Mouse (Mus musculus) midbrain, embryonic 13.5 days (tissue): ENCODE measurements at regions not wholly inside any gene's neighbourhood (a gene's known extent, or its start where the extent isn't known, plus 50 kb on each side); places are given as distances from the start of the nearest gene placed in this dataset.

Experiments used
- ATAC-seq: fragments of 200-750 bp; cut with Nextera tagmentation; 2 replicates; pipeline ENCODE4 v1.8.0; 2017; ENCODE audit warnings: mild to moderate bottlenecking, moderate TSS enrichment, moderate library complexity
- H3K27ac ChIP-seq: fragments of 300-500 bp; sonication (generic); 2 replicates; pipeline ENCODE4 v1.5.1; 2015; ENCODE audit warnings: inconsistent platforms, mild to moderate bottlenecking, moderate library complexity
- H3K27me3 ChIP-seq: fragments of 300-500 bp; sonication (generic); 2 replicates; pipeline ENCODE4 v1.6.1; 2015; ENCODE audit warnings: mild to moderate bottlenecking, inconsistent platforms
- H3K36me3 ChIP-seq: fragments of 300-500 bp; sonication (generic); 2 replicates; pipeline ENCODE4 v1.6.1; 2015; ENCODE audit warnings: mild to moderate bottlenecking, inconsistent platforms
- H3K4me1 ChIP-seq: fragments of 300-500 bp; sonication (generic); replicated peaks from 2 replicates; pipeline ENCODE4 v1.6.1; 2015; ENCODE audit warnings: inconsistent platforms
- H3K4me2 ChIP-seq: fragments of 300-500 bp; sonication (generic); replicated peaks from 2 replicates; pipeline ENCODE4 v1.6.1; 2015; ENCODE audit warnings: moderate library complexity, mild to moderate bottlenecking, inconsistent platforms
- H3K4me3 ChIP-seq: fragments of 300-500 bp; sonication (generic); replicated peaks from 2 replicates; pipeline ENCODE4 v1.5.1; 2015; ENCODE audit warnings: mild to moderate bottlenecking, inconsistent platforms
- H3K9ac ChIP-seq: fragments of 300-500 bp; sonication (generic); replicated peaks from 2 replicates; pipeline ENCODE4 v1.6.1; 2015; ENCODE audit warnings: mild to moderate bottlenecking, inconsistent platforms
- H3K9me3 ChIP-seq: fragments of 300-500 bp; sonication (generic); 2 replicates; pipeline ENCODE4 v1.6.1; 2016; ENCODE audit warnings: mild to moderate bottlenecking, inconsistent platforms
- WGBS: fragments of 180-500 bp; shearing (Covaris S2); methylation state at CpG from one replicate; pipeline ENCODE4 v1.1.7; 2015; 5-methylcytosine and 5-hydroxymethylcytosine counted together

DNA sequence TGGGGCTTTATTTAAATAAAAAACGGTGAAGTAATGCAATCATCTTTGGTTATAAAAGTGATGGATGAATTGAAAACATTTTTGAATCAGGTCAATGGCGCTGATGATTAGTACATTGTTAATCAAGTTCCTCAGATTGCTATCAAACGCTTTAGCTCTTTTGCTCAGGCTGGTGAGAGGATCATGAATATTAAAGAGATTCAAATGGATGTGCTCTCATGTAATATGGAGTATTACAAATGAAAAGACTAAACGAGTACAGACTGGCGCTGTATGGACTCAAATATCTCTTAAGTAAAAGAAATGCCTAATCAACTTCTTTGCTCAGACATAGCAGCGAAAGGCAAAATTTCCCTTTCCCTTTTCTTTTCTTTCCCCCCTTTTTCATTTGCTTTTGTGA is 236.1 kb upstream of the Zic1 start:
- H3K27me3 ChIP-seq: no peaks in the 10 kb centered on the region
- H3K9me3 ChIP-seq: no peaks in the 10 kb centered on the region
- ATAC-seq: no peak
- WGBS: 65% methylated on average over 6 of the region's 6 CpGs
- no peak overlapping the region for H3K9ac ChIP-seq
- no peaks in the 10 kb centered on the region for H3K4me1 ChIP-seq
- no peak overlapping the region for H3K4me3 ChIP-seq
- H3K27ac ChIP-seq: no peak overlapping the region
- no peaks in the 10 kb centered on the region for H3K36me3 ChIP-seq
- no peak overlapping the region for H3K4me2 ChIP-seq

DNA sequence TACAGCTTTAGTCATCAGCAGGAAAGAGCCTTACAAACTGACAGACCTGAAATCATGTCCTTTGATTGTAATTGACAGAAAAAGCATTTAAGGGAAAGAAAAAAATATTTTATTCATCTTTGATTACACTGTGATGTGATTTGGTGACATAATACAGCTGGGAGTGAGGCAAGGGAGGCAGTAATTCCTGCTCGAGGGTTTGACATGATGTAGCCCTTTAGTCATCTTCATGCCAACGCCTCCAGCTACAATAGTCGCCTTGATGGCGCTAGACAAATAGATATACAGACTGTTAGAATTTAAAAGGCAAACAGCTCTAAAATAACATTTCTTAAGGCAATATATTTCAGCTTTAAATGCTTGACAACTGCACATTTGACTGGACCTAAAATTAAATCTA is 226.3 kb upstream of the Zic1 start:
- Histone ChIP-seq H3K4me1 (0 out of 2 replicates have a peak, but pooled peaks cover 5% of the 10 kb centered on the region), H3K4me3 (no peak overlapping the region), H3K27ac (no peak overlapping the region), H3K9me3 (no peaks in the 10 kb centered on the region), H3K27me3 (no peaks in the 10 kb centered on the region), H3K9ac (no peak overlapping the region), H3K4me2 (no peak overlapping the region), H3K36me3 (no peaks in the 10 kb centered on the region)
- no peak for ATAC-seq
- 60% methylated on average over 4 of the region's 4 CpGs for WGBS

DNA sequence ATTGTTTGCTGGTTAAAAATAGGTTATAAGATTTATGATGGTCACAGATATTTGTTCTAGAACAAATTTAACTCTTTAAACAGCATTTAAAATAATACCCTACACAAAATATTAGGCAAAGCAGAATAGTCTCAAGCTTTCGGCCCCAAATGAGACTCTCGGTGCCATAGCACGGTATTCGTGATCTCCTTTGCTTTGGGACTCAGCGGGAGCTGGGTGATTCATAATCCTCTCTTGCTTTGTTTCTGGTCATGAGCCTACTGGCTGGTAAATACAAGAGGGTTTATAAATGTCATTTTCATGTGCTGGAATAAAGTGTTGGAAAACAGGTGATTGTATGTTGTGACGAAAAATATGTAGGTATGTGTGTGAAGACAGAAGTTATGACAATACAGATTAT is 223.1 kb upstream of the Zic1 start:
- H3K9me3 ChIP-seq: no peaks in the 10 kb centered on the region
- H3K4me1 ChIP-seq: 0 out of 2 replicates have a peak, but pooled peaks cover 5% of the 10 kb centered on the region
- no peaks in the 10 kb centered on the region for H3K36me3 ChIP-seq
- H3K4me3 ChIP-seq: no peak overlapping the region
- H3K4me2 ChIP-seq: no peak overlapping the region
- no peak for ATAC-seq
- 63% methylated on average over 6 of the region's 6 CpGs for WGBS
- H3K27me3 ChIP-seq: no peaks in the 10 kb centered on the region
- H3K27ac ChIP-seq: no peak overlapping the region
- no peak overlapping the region for H3K9ac ChIP-seq

DNA sequence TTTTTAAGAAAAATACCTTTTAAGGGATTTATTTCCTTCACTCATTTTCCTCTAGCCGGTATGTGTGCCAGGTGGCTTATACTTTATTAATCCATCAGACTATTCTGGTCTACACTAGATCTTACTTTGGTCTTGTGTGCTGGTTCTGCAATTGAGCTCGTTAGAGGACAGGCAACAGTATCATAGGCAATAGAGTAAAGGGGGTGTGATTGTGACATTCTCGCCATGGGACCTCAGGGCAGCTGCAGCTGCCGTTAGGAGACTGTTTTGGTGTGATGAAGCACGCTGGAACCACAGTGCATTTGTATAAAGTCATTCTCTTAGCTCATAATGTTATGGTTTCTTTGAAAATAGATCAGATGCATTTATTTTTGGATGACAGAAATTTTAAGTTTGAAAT is 222.3 kb upstream of the Zic1 start:
- H3K9ac ChIP-seq: no peak overlapping the region
- no peaks in the 10 kb centered on the region for H3K9me3 ChIP-seq
- H3K4me3 ChIP-seq: no peak overlapping the region
- WGBS: 58% methylated on average over 5 of the region's 5 CpGs
- H3K27me3 ChIP-seq: no peaks in the 10 kb centered on the region
- no peaks in the 10 kb centered on the region for H3K36me3 ChIP-seq
- no peak overlapping the region for H3K27ac ChIP-seq
- ATAC-seq: no peak
- 0 out of 2 replicates have a peak, but pooled peaks cover 5% of the 10 kb centered on the region for H3K4me1 ChIP-seq
- H3K4me2 ChIP-seq: no peak overlapping the region

DNA sequence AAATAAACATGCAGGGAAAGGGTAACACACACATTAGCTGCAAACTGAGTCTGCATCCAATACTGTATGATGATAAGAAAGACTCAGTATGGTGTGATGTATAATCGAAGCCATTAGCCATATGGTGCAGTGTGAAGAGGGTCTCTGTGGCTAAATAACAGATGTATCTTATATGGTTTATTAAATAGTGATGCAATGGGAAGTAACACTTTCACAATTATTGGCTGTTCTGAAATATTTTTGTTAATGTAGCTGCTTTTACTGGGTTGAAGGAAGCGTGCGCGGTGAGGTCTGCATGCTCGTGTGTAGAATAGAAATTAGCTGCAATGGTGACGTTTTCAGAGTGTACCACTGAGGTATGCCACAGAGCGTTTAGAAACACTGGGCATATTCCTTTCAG is 221.7 kb upstream of the Zic1 start:
- ATAC-seq: no peak
- Histone ChIP-seq H3K27ac (no peak overlapping the region), H3K36me3 (no peaks in the 10 kb centered on the region), H3K9me3 (no peaks in the 10 kb centered on the region), H3K4me2 (no peak overlapping the region), H3K4me1 (0 out of 2 replicates have a peak, but pooled peaks cover 5% of the 10 kb centered on the region), H3K9ac (no peak overlapping the region), H3K27me3 (no peaks in the 10 kb centered on the region), H3K4me3 (no peak overlapping the region)
- 87% methylated on average over 7 of the region's 7 CpGs for WGBS

DNA sequence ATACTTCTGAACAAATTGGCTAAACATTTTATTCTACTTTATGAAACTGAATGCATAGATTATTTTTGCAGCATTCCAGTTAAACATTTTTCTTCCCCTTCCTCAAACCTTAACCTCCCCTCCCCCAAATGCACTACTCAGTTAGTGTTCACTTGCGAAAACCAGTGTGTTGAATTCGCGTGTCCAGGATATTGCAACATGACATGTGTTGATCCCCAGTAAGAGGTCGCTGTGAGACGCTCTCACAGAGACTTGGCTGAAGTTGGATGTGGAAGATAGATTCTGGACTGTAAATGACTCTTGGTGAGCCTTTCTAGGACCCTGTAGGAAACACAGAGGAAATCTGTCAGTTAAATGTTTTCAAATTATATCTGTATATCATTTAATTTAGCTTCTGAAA is 221.0 kb upstream of the Zic1 start:
- WGBS: 90% methylated on average over 5 of the region's 5 CpGs

DNA sequence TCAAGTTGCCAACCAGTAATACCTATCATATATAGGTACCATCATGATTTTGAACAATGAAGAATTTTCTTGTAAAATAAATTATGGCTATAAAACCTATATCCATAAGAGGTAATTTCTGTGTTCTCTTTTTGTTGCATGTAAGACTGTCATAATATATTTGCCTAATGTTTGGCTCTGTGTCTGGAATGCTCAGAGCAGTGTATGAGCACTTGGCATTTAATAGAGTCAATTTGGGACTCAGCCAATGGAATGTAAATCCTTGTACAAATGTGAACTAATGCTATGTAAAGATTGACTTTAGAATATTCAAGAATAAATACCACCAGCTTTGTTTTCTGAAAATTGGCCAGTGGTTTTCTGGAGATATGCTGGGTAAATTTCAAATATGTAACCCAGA is 208.5 kb upstream of the Zic1 start:
- no peak overlapping the region for H3K4me3 ChIP-seq
- no peak for ATAC-seq
- H3K9ac ChIP-seq: no peak overlapping the region
- no peaks in the 10 kb centered on the region for H3K9me3 ChIP-seq
- H3K27me3 ChIP-seq: no peaks in the 10 kb centered on the region
- no peak overlapping the region for H3K27ac ChIP-seq
- no peaks in the 10 kb centered on the region for H3K4me1 ChIP-seq
- H3K36me3 ChIP-seq: no peaks in the 10 kb centered on the region
- no peak overlapping the region for H3K4me2 ChIP-seq

More for the DNA sequence above, 221.0 kb upstream of the Zic1 start:
- no peak overlapping the region for H3K9ac ChIP-seq
- no peak for ATAC-seq
- no peaks in the 10 kb centered on the region for H3K36me3 ChIP-seq
- H3K4me1 ChIP-seq: 0 out of 2 replicates have a peak, but pooled peaks cover 5% of the 10 kb centered on the region
- H3K27ac ChIP-seq: no peak overlapping the region
- no peaks in the 10 kb centered on the region for H3K27me3 ChIP-seq
- H3K4me2 ChIP-seq: no peak overlapping the region
- no peak overlapping the region for H3K4me3 ChIP-seq
- H3K9me3 ChIP-seq: no peaks in the 10 kb centered on the region

DNA sequence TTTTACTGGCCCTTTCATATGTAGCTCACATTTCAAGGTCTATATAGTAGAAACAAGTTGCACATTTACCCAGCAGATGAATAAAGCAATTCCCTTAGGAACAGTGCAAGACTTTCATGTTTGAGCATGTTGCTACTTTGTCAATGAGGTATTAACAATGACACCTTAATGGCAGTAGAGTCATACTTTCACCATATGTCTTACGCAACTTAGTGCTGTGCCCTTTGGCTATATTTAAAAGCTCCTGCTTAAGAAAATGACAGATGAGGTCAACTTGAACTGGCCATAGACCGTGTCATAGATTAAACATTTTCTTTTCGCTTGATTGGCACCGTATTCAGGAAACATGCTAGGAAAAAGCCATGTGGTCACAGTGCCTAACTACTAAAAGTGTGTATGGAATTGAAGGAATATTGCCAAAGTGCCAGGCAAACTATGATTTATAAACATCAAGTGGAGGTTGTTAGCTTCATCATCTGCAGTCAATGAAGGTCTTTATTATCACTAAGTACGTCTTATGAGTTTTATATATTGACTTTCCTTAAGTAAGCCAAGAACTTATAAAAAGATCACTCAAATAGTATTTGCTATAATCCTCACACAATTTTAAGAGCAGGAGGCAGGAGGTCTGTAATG is 200.5 kb upstream of the Zic1 start:
- WGBS: 85% methylated on average over 5 of the region's 5 CpGs
- Histone ChIP-seq H3K4me2 (no peak overlapping the region), H3K36me3 (no peaks in the 10 kb centered on the region), H3K4me3 (no peak overlapping the region), H3K9ac (no peak overlapping the region), H3K9me3 (no peaks in the 10 kb centered on the region), H3K4me1 (no peaks in the 10 kb centered on the region), H3K27me3 (no peaks in the 10 kb centered on the region), H3K27ac (no peak overlapping the region)
- ATAC-seq: no peak

DNA sequence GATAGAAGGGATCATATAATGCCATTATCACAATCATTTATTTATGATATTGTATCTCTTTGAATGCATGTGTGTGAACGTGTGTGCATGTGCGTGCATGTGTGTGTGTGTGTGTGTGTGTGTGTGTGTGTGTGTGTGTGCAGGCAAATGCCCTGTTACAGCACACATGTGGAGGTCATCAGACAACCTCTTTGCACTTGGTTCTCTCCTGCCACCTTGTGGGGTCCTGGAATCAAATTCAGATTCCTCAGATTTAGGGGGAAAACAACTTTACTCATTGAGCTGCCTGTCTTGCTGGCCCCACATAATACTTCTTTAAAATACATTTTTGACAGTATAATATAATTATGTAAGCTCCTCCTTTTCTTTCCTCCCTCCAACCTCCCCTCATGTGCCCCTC is 195.7 kb upstream of the Zic1 start:
- Histone ChIP-seq H3K9ac (no peak overlapping the region), H3K4me1 (0 out of 2 replicates have a peak, but pooled peaks cover 4% of the 10 kb centered on the region), H3K4me3 (no peak overlapping the region), H3K27me3 (no peaks in the 10 kb centered on the region), H3K27ac (no peak overlapping the region), H3K9me3 (no peaks in the 10 kb centered on the region), H3K36me3 (no peaks in the 10 kb centered on the region), H3K4me2 (no peak overlapping the region)
- 58% methylated on average over 2 of the region's 2 CpGs for WGBS
- no peak for ATAC-seq

DNA sequence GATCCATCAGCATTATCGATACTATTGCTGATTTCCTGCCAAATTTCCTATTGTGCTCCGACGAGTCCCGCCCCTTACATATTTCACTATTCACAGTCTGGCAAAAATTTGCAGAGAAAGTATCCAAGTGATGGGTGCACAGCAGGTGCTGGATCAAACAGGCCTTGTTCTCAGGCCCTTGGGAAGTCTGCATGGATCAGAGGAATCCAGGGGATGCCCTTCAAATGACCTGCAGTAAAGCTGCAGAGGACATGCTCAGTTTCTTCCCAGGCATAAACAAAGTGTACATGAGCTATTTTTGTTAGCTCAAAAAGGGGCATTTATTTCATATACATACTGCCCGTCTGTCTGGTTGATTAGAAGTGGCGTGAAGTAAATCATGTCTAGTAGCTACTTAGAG is 194.2 kb upstream of the Zic1 start:
- no peak overlapping the region for H3K9ac ChIP-seq

DNA sequence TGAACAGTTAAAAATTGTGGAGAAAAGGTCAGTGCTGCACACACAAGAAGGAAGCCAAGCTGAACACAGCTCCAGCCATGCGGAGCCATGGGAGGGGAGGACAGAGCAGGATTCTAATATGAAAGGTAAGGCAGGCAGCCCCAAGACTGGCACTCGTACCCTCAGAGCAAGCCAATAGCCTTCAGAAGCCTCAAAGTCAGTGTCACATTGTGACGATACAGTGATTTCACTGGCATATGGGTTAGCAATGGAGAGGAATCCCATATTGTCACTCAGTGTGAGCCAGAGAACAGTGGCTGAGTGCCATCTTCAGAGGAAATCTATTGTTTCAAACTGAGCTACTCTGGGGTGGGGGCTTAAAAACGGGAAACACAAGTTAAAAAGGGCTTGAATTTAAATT is 181.4 kb upstream of the Zic1 start:
- no peak overlapping the region for H3K4me2 ChIP-seq
- H3K27me3 ChIP-seq: no peaks in the 10 kb centered on the region
- no peak for ATAC-seq
- no peak overlapping the region for H3K4me3 ChIP-seq
- no peaks in the 10 kb centered on the region for H3K36me3 ChIP-seq
- H3K9me3 ChIP-seq: no peaks in the 10 kb centered on the region
- WGBS: 69% methylated on average over 4 of the region's 4 CpGs
- H3K27ac ChIP-seq: no peak overlapping the region
- H3K4me1 ChIP-seq: no peaks in the 10 kb centered on the region
- H3K9ac ChIP-seq: no peak overlapping the region

More for the DNA sequence above, 194.2 kb upstream of the Zic1 start:
- Histone ChIP-seq H3K9me3 (no peaks in the 10 kb centered on the region), H3K27me3 (no peaks in the 10 kb centered on the region), H3K27ac (no peak overlapping the region), H3K4me1 (0 out of 2 replicates have a peak, but pooled peaks cover 4% of the 10 kb centered on the region), H3K4me3 (no peak overlapping the region), H3K36me3 (no peaks in the 10 kb centered on the region), H3K4me2 (no peak overlapping the region)
- 81% methylated on average over 6 of the region's 6 CpGs for WGBS
- no peak for ATAC-seq

DNA sequence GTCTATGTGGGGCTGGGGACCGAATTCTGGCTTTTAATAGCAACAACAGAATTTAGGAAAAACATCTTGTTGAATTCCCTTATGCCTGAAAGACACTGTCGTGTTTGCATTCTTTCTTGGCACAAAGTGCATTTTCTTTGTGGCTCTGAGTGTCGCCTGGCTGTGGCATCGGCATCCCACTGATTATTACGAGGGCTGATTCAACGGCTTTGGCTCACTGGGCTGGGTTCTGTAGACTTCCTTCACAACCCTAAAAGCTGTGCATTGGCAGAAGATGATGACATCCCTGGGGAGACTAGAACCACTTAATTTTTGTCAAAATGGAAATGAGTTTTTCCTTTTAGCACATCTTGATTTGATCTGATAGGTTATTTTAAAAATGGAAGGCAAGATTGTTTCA is 179.8 kb upstream of the Zic1 start:
- H3K27me3 ChIP-seq: no peaks in the 10 kb centered on the region
- no peak overlapping the region for H3K4me2 ChIP-seq
- 53% methylated on average over 6 of the region's 6 CpGs for WGBS
- H3K9me3 ChIP-seq: no peaks in the 10 kb centered on the region
- H3K36me3 ChIP-seq: no peaks in the 10 kb centered on the region
- no peak overlapping the region for H3K27ac ChIP-seq
- no peak for ATAC-seq
- H3K4me1 ChIP-seq: no peaks in the 10 kb centered on the region
- no peak overlapping the region for H3K4me3 ChIP-seq
- no peak overlapping the region for H3K9ac ChIP-seq

DNA sequence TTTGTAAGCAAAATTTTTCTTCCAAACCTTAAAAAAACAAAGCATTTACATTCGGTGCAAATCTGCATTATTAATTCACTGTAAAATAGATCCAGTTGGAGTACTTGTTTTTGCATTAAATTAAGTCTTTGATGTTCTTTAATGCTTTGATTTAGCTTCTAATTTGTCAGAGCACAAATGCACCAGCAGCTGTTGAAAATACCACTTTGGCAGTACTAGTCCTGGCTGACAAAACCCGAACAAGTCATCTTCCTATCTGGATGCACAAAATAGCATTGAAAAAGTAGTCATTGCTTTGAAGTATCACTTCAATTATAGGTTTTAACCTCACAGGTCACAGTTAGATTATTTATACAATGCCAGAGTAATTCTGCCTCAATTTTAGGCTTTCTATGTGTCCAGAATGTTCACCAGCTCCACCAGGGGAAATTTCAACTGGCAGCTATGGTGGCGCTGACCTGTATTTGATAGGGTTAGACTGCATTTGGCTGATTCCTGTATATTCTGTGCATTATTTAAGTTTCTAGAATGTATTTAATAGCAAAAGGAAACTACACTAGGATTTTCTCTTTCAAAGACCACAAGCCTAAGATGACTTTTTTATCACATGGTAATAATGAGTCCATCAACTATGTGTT is 163.3 kb upstream of the Zic1 start:
- Histone ChIP-seq H3K9ac (no peak overlapping the region), H3K4me1 (no peaks in the 10 kb centered on the region), H3K4me3 (no peak overlapping the region), H3K27me3 (no peaks in the 10 kb centered on the region), H3K36me3 (no peaks in the 10 kb centered on the region), H3K9me3 (no peaks in the 10 kb centered on the region), H3K27ac (no peak overlapping the region), H3K4me2 (no peak overlapping the region)
- no peak for ATAC-seq
- 61% methylated on average over 3 of the region's 3 CpGs for WGBS
